Mouse (Mus musculus) stomach, postnatal 0 days (tissue): ENCODE results near the gene Tmem88b. TPM values are rescaled to one million over a fixed set of nuclear protein-coding genes. Genes with fewer than 3 reads are reported as not detected.

Experiments used
- ATAC-seq: fragments of 200-750 bp; cut with Nextera tagmentation; 2 replicates; pipeline ENCODE4 v1.8.0; 2017; ENCODE audit not compliant: low FRiP score, low TSS enrichment
- DNase-seq: peaks from one replicate; pipeline ENCODE4 v3.0.0-alpha.2; 2016; ENCODE audit warnings: low spot score
- H3K27ac ChIP-seq: fragments of 300-500 bp; sonication (generic); replicated peaks from 2 replicates; pipeline ENCODE4 v1.5.1; 2014; ENCODE audit warnings: mild to moderate bottlenecking, control low read depth
- H3K27me3 ChIP-seq: fragments of 300-500 bp; sonication (generic); 2 replicates; pipeline ENCODE4 v1.6.1; 2014; ENCODE audit warnings: low read length; ENCODE audit not compliant: control insufficient read depth, insufficient read depth
- H3K36me3 ChIP-seq: fragments of 300-500 bp; sonication (generic); 2 replicates; pipeline ENCODE4 v1.6.1; 2014; ENCODE audit warnings: low read length, mixed read lengths; ENCODE audit not compliant: control insufficient read depth, insufficient read depth
- H3K4me1 ChIP-seq: fragments of 300-500 bp; sonication (generic); replicated peaks from 2 replicates; pipeline ENCODE4 v1.6.1; 2014; ENCODE audit warnings: antibody characterized with exemption; ENCODE audit not compliant: control insufficient read depth, insufficient read depth
- H3K4me2 ChIP-seq: fragments of 300-500 bp; sonication (generic); replicated peaks from 2 replicates; pipeline ENCODE4 v1.6.1; 2014; ENCODE audit warnings: low read depth, mild to moderate bottlenecking, control low read depth, moderate library complexity
- H3K4me3 ChIP-seq: fragments of 300-500 bp; sonication (generic); 2 replicates; pipeline ENCODE4 v1.5.1; 2014; ENCODE audit warnings: low read depth, low read length, control low read depth
- H3K9ac ChIP-seq: fragments of 300-500 bp; sonication (generic); 2 replicates; pipeline ENCODE4 v1.6.1; 2014; ENCODE audit warnings: mild to moderate bottlenecking, low read length, control low read depth, mixed read lengths
- H3K9me3 ChIP-seq: fragments of 300-500 bp; sonication (generic); 2 replicates; pipeline ENCODE4 v1.6.1; 2016; ENCODE audit warnings: low read length; ENCODE audit not compliant: control insufficient read depth
- CTCF ChIP-seq: IDR thresholded peaks from 2 replicates; pipeline ENCODE4 v1.5.1; 2016; ENCODE audit warnings: antibody characterized with exemption, low read depth, mild to moderate bottlenecking, moderate library complexity
- EP300 ChIP-seq: optimal IDR thresholded peaks from 2 replicates; pipeline ENCODE3; 2016; ENCODE audit warnings: antibody characterized with exemption
- WGBS: fragments of 180-500 bp; shearing (Covaris S2); extraction: QIAGEN DNeasy Blood & Tissue Kit; methylation state at CpG from one replicate; pipeline ENCODE4 v1.1.7; 2014; 5-methylcytosine and 5-hydroxymethylcytosine counted together
- microRNA-seq: library from miRNA; unstranded; fragments of <30 nt; microRNA quantifications from one replicate; pipeline ENCODE4, GENCODE M21; 2016
- polyA plus RNA-seq: library from polyadenylated mRNA; unstranded; fragments of >200 nt; fragmentation: Nextera tagmentation; extraction: Ambion mirVana; gene quantifications from 2 replicates; pipeline ENCODE4 v1.2.1, GENCODE M21; 2015

The Tmem88b gene
- polyA plus RNA-seq, 1 experiment from 2014 or later: 0.13 TPM

GRCm38 (mm10) chr4:155733267-155733666 is 52.4 kb downstream of the Tmem88b start:
- Histone ChIP-seq H3K36me3 (peaks cover 2% of the 10 kb centered on the region; the same call in 1 of the 2 replicates), H3K9me3 (no peaks in the 10 kb centered on the region), H3K4me2 (no peak overlapping the region; the same call in 1 of the 2 replicates), H3K4me1 (no peaks in the 10 kb centered on the region; the same call in 1 of the 2 replicates), H3K27ac (no peak overlapping the region), H3K4me3 (no peak overlapping the region), H3K27me3 (no peaks in the 10 kb centered on the region), H3K9ac (no peak overlapping the region; the same call in 1 of the 2 replicates)
- 89% methylated on average over 10 of the region's 10 CpGs for WGBS
- TF ChIP-seq CTCF (no peak), EP300 (no peak)
- ATAC-seq: no peak
- DNase-seq: no peak

Small RNA genes lying within 50 kb of the gene (microRNA-seq; reads per million reads assigned to microRNA genes)
- not detected for gene Gm27743

Other genes with a start within 250 kb of the Tmem88b start
- gene Nadk, start 223.5 kb downstream of the Tmem88b start, polyA plus RNA-seq: 75.2 and 78.4 TPM in 2 replicates
- gene Slc35e2, start 184.5 kb downstream of the Tmem88b start, polyA plus RNA-seq: 3.2 and 3.8 TPM in 2 replicates
- gene Cdk11b, start 161.0 kb downstream of the Tmem88b start, polyA plus RNA-seq: 39.5 and 46.9 TPM in 2 replicates
- gene Gm10563, start 140.5 kb downstream of the Tmem88b start, polyA plus RNA-seq: not detected in 2 replicates
- gene Mmp23, start 132.5 kb downstream of the Tmem88b start, polyA plus RNA-seq: 87.9 and 89.3 TPM in 2 replicates
- gene Mib2, start 116.7 kb downstream of the Tmem88b start, polyA plus RNA-seq: 10.5 and 11.0 TPM in 2 replicates
- gene Fndc10, start 91.5 kb downstream of the Tmem88b start, polyA plus RNA-seq: 9.6 and 11.0 TPM in 2 replicates
- gene Ssu72, start 81.1 kb downstream of the Tmem88b start, polyA plus RNA-seq: 152 and 153 TPM in 2 replicates
- 0.39 and 0.45 TPM in 2 replicates for gene Tmem240, start 51.1 kb downstream of the Tmem88b start, polyA plus RNA-seq
- gene Atad3a, start 24.8 kb downstream of the Tmem88b start, polyA plus RNA-seq: 48.8 and 55.1 TPM in 2 replicates
- gene Vwa1, start 11.2 kb downstream of the Tmem88b start, polyA plus RNA-seq: 30.0 and 32.3 TPM in 2 replicates
- gene Ankrd65, start 4.6 kb upstream of the Tmem88b start, polyA plus RNA-seq: 0.10 and 0.13 TPM in 2 replicates
- gene Mrpl20, start 17.0 kb upstream of the Tmem88b start, polyA plus RNA-seq: 230 and 240 TPM in 2 replicates
- gene Ccnl2, start 26.6 kb upstream of the Tmem88b start, polyA plus RNA-seq: 72.2 and 83.2 TPM in 2 replicates
- 129 and 133 TPM in 2 replicates for gene Aurkaip1, start 45.4 kb upstream of the Tmem88b start, polyA plus RNA-seq
- 79.4 and 88.4 TPM in 2 replicates for gene Mxra8, start 53.8 kb upstream of the Tmem88b start, polyA plus RNA-seq
- gene Dvl1, start 61.5 kb upstream of the Tmem88b start, polyA plus RNA-seq: 8.1 and 10.4 TPM in 2 replicates
- 0.11 and 0.28 TPM in 2 replicates for gene Tas1r3, start 77.5 kb upstream of the Tmem88b start, polyA plus RNA-seq
- 25.0 and 26.5 TPM in 2 replicates for gene Cptp, start 83.6 kb upstream of the Tmem88b start, polyA plus RNA-seq
- 30.7 and 32.6 TPM in 2 replicates for gene Ints11, start 83.7 kb upstream of the Tmem88b start, polyA plus RNA-seq
- gene Pusl1, start 105.9 kb upstream of the Tmem88b start, polyA plus RNA-seq: 35.7 and 36.5 TPM in 2 replicates
- gene Acap3, start 105.9 kb upstream of the Tmem88b start, polyA plus RNA-seq: 9.7 and 10.2 TPM in 2 replicates
- gene Ube2j2, start 158.0 kb upstream of the Tmem88b start, polyA plus RNA-seq: 72.8 and 75.5 TPM in 2 replicates
- gene C1qtnf12, start 176.4 kb upstream of the Tmem88b start, polyA plus RNA-seq: 48.5 and 59.1 TPM in 2 replicates
- 9.0 and 9.4 TPM in 2 replicates for gene B3galt6, start 206.8 kb upstream of the Tmem88b start, polyA plus RNA-seq
- 129 and 137 TPM in 2 replicates for gene Sdf4, start 207.0 kb upstream of the Tmem88b start, polyA plus RNA-seq
- 0.21 and 0.48 TPM in 2 replicates for gene Tnfrsf4, start 228.0 kb upstream of the Tmem88b start, polyA plus RNA-seq
- 2.2 and 3.3 TPM in 2 replicates for gene Tnfrsf18, start 240.3 kb upstream of the Tmem88b start, polyA plus RNA-seq